Mouse (Mus musculus): ENCODE measurements around the gene Ptpru. TPM values are rescaled to one million over a fixed set of nuclear protein-coding genes. Genes with fewer than 3 reads are reported as not detected.

Gene Ptpru
- polyA plus RNA-seq, 1 experiment from 2014 or later, result 4.6 TPM

DNA sequence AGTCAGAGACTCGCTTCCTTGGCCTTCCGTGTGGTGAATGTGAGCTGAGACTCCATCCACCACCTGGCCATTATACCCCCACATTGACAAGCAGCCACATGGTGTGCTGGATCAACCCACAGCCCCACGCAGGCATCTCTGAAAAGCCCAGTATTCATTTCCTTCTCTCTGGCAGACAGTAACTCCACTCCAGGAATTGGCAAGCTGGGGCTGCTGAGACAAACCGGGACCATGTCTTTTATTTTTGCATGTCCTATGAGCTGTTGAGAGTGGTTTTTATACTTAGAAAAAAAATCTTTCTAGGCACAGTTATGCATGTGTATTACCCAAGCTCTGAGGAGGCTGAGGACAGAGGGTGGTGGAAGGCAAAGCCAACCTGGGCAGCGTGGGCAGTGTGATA lies 118.9 kb downstream of the Ptpru start:
- no peaks in the 10 kb centered on the region for H3K9me3 ChIP-seq
- no peak for ATAC-seq

More for the DNA sequence above, 118.9 kb downstream of the Ptpru start:
- 76% methylated on average over 5 of the region's 5 CpGs for WGBS
- Histone ChIP-seq H3K4me2 (replicated peaks) (no peak overlapping the region), H3K4me3 (replicated peaks) (no peak overlapping the region), H3K36me3 (no peaks in the 10 kb centered on the region), H3K4me1 (replicated peaks) (peaks cover 5% of the 10 kb centered on the region), H3K9ac (no peak overlapping the region), H3K27ac (no peak overlapping the region), H3K27me3 (replicated peaks) (no peaks in the 10 kb centered on the region)

Other genes with a start within 250 kb of the Ptpru start
- 72.6 and 77.4 TPM in 2 replicates for gene Mecr, start 5.2 kb upstream of the Ptpru start, polyA plus RNA-seq (2015; fragmentation: Nextera tagmentation; extraction: Ambion mirVana)
- gene Srsf4, start 35.3 kb upstream of the Ptpru start, polyA plus RNA-seq (2015; fragmentation: Nextera tagmentation; extraction: Ambion mirVana), result 86.6 and 92.6 TPM in 2 replicates
- 0.74 and 1.2 TPM in 2 replicates for gene Tmem200b, start 83.5 kb upstream of the Ptpru start, polyA plus RNA-seq (2015; fragmentation: Nextera tagmentation; extraction: Ambion mirVana)
- gene Gm10300, start 236.4 kb upstream of the Ptpru start, polyA plus RNA-seq (2015; fragmentation: Nextera tagmentation; extraction: Ambion mirVana), result 0.08 and 0.16 TPM in 2 replicates
- gene Epb41, start 237.0 kb upstream of the Ptpru start, polyA plus RNA-seq (2015; fragmentation: Nextera tagmentation; extraction: Ambion mirVana), result 50.0 and 54.2 TPM in 2 replicates

Data from intestine, embryonic 15.5 days (tissue).